Mouse (Mus musculus) left cerebral cortex, adult 18-20 months (tissue): ENCODE data around the gene 2610318N02Rik. TPM values are rescaled to one million over a fixed set of nuclear protein-coding genes. Genes with fewer than 3 reads are reported as not detected.

Source experiments
- microRNA-seq, 2 experiments: library from miRNA; unstranded; fragments of <30 nt; microRNA quantifications; one replicate each; pipeline ENCODE4 v1.2.0; 2021
- total RNA-seq, 2 experiments: library from RNA; stranded (reverse); gene quantifications; 2 replicates each; pipeline ENCODE4 v1.2.3; 2021

2610318N02Rik gene
- total RNA-seq, 2 experiments from 2014 or later = 2.4 to 3.9 TPM

Small RNA genes lying within 50 kb of the gene (microRNA-seq; reads per million reads assigned to microRNA genes)
- gene Mir130b (86.3 to 102 reads per million in 2 experiments), gene Mir301b (2.5 to 5.1 reads per million in 2 experiments)

Other genes starting within 250 kb of the 2610318N02Rik start
- 10 to 100 TPM; 49.2 to 56.0 TPM for gene Ppm1f, start 228.7 kb downstream of the 2610318N02Rik start, total RNA-seq
- gene Mapk1, start 141.8 kb downstream of the 2610318N02Rik start, total RNA-seq = 100 to 1,000 TPM; 448 to 457 TPM
- 10 to 100 TPM; 30.8 to 40.4 TPM for gene Ypel1, start 55.5 kb downstream of the 2610318N02Rik start, total RNA-seq
- gene Ppil2, start 13.9 kb downstream of the 2610318N02Rik start, total RNA-seq = 10 to 100 TPM; 83.6 to 84.8 TPM
- 10 to 100 TPM; 28.1 to 30.8 TPM for gene Sdf2l1, start 7.2 kb upstream of the 2610318N02Rik start, total RNA-seq
- 10 to 100 TPM; 23.7 to 26.4 TPM for gene Ydjc, start 19.5 kb upstream of the 2610318N02Rik start, total RNA-seq
- 1 to 10 TPM; 1.6 to 4.4 TPM for gene Ccdc116, start 22.1 kb upstream of the 2610318N02Rik start, total RNA-seq
- gene Ube2l3, start 77.5 kb upstream of the 2610318N02Rik start, total RNA-seq = 100 to 1,000 TPM; 133 to 147 TPM
- 1 to 10 TPM; 1.8 to 2.0 TPM for gene Rimbp3, start 83.4 kb upstream of the 2610318N02Rik start, total RNA-seq
- 1 to 10 TPM; 5.3 to 6.1 TPM for gene Hic2, start 108.4 kb upstream of the 2610318N02Rik start, total RNA-seq
- 100 to 1,000 TPM in 1 of 2 experiments, 10 to 100 TPM in 1; 92.5 to 102 TPM for gene Tmem191c, start 150.9 kb upstream of the 2610318N02Rik start, total RNA-seq
- 1 to 10 TPM; 3.1 TPM for gene Serpind1, start 206.2 kb upstream of the 2610318N02Rik start, total RNA-seq